Mouse (Mus musculus) small intestine, adult 10 weeks (tissue): ENCODE results near the gene Ndufb11. TPM values are rescaled to one million over a fixed set of nuclear protein-coding genes. Genes with fewer than 3 reads are reported as not detected.

Experiments used
- polyA plus RNA-seq: library from polyadenylated mRNA; stranded (reverse); fragments of 350-450 nt; fragmentation: Illumina TruSeq; extraction: RNeasy Lipid Tissue Mini Kit (QIAGEN cat#74804); gene quantifications from one replicate; pipeline ENCODE4 v1.2.3, GENCODE M21; 2014; ENCODE audit warnings: low replicate concordance

The Ndufb11 gene
- 15.7 TPM for polyA plus RNA-seq

DNA sequence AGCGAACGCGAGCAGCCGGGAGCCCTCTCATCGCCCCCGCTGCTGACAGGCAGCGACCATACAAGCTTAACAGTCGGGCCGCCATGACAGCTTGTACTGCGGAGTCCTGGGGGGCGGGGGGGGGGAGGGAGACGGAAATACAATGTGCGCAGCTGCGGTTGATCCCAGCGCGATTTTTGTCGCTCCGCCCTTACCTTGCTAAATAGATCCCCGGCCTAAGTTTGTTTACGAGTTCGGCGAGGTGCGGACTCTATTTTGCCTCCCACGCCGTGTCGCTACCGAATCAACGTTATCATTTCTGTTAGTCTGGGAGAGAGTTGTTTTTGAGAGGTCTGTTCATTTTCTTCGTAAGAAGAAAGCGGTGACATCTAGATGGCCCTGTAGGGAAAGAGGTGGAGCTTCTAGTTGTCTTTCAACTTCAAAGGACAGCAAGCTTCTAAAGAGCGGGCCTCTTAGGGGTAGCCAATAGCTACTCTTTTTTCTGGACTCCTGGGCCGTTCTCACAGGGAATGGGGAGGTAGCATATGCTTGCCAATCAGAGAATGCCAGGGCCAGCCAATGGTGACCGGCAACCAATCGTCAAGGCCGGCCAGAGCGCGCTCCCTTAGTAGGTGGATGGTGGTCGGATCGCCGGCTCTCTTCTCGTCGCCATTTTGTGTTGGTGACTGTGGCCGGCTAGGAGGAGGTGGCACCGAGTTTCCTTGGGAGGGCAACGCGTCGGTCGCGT lies at the start of gene Ndufb11, which contains the start of gene Rbm10:
Ndufb11 (minus strand) TSS at position 444 of the 727 bp plus-strand sequence.
Rbm10 (plus strand) TSS at position 328 of the 727 bp plus-strand sequence.

DNA sequence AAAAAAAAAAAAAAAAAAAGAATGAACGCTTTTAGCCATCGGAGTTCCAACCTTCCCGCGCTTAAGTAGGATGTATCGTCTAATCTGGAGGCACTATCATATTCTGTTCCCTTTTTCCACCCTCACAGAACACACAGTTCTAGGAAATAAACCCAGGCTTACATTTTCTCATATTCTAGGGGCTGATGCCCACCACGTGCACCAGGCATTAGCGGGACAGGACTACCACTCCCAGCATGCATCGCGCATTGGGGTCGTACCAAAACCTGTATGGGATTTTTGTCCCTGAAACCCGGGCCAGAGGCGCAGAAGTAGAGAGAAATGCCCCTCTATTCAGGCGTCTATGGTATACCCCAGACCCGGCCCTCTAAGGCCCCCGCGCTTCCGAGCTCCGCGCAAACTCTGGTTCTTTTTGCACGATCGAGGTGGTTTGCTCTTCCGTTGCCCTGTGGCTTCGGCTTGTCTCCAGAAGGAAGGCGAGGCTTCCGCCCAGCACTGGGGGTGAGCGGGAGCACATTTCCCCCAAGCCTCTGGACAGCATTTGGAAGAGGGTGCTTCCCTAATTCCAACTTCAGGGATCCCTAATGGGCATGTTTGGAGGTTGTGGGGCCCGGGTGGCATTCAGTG lies 40.7 kb upstream of the Ndufb11 start, which contains the start of gene Uba1:
Uba1 (plus strand) TSS at position 301 of the 627 bp plus-strand sequence.

Other genes starting within 250 kb of the Ndufb11 start
- gene Jade3, start 191.9 kb downstream of the Ndufb11 start, polyA plus RNA-seq = 17.1 TPM
- gene Rgn, start 67.8 kb downstream of the Ndufb11 start, polyA plus RNA-seq = 29.1 TPM
- gene Rbm10, start 116 bp downstream of the Ndufb11 start, polyA plus RNA-seq = 3.8 TPM
- gene Uba1, start 40.7 kb upstream of the Ndufb11 start, polyA plus RNA-seq = 71.9 TPM
- gene Cdk16, start 70.3 kb upstream of the Ndufb11 start, polyA plus RNA-seq = 16.9 TPM
- 1.6 TPM for gene Usp11, start 86.3 kb upstream of the Ndufb11 start, polyA plus RNA-seq
- gene Araf, start 180.2 kb upstream of the Ndufb11 start, polyA plus RNA-seq = 62.5 TPM